Mouse (Mus musculus) skeletal muscle tissue, adult 2 months (tissue): ENCODE measurements at regions not wholly inside any gene's neighbourhood (a gene's known extent, or its start where the extent isn't known, plus 50 kb on each side); places are given as distances from the start of the nearest gene placed in this dataset.

Experiments used
- DNase-seq: peaks from one replicate; pipeline ENCODE4 v3.0.0-alpha.2; 2012; ENCODE audit warnings: low read depth, low spot score

DNA sequence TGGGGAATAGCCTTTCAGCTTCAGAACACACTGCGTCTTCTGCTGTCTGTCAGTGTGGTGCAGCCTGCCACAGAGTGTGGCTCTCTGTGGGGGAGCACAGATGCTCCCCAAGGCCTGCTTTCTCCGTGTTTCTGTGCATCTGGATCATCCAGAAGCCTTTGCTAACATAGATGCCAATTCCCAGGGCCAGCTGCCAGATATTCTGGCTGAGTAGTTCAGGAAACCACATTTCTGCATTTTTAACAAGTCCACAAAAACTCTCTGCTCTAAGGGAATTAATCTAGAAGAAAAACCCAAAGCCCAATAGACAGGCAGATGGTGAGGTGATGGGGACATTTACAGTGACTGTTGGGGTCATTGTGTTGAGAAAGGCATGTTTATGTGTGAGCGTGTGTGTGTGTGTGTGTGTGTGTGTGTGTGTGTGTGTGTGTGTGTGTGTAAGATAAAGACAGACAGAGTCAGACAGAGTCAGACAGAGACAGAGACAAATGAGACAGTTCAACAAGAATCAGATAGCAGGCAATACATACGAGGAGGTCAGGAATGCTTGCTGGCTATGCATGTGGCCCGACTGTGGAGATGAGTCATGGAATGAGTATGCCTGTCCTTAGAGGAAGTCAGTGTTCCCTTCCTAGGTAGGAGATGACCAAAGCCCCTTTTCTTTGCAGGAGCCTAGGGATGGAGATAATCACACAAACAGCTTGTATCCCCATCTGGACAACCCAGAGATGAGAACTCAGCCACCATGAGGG is 176.3 kb upstream of the Spaca1 start:
- DNase-seq, result peak; percentile 14

DNA sequence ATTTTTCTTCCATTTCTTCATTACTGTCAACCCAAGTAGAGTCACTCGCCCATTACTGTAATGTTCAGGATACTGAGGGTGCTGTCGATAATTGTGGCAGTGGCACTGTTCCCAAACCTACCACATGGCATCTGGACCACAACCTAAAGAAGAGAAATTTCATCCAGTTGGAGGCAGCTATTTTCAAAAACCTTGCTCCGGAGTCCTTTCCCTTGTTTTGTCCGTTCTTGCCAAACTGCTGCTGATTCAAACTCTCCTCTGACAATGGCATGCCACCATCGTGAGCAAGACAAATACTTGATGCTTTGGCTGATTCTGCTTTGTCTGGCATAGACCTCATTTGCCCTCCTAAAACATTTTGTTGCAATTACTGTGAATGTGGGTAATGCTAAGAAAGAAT is 176.9 kb upstream of the Spaca1 start:
- DNase-seq, result no peak

DNA sequence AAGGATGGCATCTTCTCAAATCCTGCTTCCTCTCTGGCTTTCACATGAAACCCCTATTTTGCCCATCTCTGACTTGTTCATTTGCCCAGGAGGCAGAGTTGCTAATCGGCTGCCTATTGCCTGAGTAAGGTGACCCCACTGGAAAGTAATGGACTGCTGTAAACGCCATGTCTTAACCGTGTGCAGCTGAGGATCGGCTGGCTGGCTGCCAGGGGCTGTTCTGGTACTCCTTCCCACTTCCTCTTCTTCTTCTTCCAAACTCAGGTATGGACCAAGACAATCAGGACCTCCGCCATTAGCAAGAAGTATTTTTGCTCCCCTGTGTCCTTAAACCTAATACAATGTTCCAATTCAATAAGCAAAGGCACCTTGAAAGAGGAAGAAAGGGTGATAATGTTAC is 177.6 kb upstream of the Spaca1 start:
- no peak for DNase-seq

DNA sequence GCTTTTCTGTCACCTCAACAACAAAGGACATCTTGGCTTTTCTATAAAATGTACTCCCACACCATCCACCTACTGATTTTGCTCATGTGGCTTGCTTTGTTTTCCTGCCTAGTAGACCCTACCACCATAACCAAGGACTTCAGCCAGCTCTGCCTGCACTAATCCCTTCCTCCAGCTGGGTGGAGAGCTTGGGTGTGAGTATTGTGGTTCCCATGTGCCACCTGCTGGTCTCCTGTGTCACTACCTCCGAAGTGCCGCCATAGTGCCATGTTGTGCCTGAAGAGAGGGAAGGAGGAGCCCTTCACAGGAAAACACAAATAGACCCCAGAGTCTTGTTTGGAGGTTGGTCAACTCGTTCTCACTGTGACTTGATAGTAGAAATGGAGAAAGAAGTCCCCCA is 181.3 kb upstream of the Spaca1 start:
- peak; percentile 26 for DNase-seq

DNA sequence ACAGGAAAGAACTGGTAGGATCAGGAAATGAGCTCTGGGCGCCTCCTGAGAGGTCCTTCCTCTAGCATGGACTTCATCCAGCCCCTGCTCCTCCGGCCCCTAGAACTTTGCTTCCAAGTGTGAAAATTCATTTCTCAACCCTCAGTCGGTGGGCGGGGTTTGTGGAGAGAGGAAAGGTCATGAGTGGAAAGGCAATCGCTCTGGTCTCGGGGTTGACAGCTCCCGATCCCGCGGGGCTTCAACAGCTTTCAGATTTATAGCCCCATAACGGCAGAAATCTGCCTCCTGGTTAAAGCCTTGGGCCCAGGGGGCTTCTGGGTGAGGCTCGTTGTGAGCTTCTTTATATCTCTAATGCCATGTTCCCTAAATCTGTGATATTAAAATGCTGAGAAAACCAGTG is 184.2 kb upstream of the Spaca1 start:
- no peak for DNase-seq

DNA sequence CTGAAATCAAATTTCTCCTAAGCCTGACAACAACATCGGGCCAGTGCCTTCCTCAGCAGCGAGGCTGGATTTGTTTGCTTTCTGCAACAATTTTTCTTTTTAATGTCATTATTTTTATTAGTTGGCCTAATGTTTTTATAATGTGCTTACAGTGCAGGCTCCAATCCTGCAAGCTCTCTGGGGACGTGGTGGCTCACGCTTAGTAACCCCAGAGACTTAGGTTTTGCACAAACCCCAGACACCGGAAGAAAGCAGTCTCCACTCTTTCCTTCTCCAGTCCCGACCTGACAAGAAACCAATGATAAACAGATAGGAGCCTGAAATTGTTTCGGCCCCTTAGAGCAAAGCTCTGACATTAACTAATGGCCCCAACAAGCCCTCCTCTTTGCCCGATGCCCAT is 184.7 kb upstream of the Spaca1 start:
- no peak for DNase-seq

DNA sequence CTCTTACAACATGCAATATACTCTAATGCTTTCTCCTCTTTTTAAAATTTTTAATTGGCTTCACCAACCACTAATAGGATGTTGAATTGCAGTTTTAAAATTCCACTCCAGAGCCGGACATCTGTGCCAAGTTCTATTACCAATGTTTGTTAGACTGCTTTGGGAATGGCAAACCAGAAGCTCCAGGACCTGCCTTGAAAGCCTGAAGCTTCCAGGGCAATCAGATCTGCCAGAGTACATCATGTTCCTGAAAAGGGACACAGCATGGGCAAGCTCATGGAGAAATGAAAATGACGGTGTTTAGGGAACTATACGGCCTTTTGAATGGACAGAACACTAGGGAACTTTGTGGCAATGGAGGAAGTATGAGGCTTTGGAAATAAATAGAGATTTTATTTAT is 187.8 kb upstream of the Spaca1 start:
- DNase-seq, result peak; percentile 49

DNA sequence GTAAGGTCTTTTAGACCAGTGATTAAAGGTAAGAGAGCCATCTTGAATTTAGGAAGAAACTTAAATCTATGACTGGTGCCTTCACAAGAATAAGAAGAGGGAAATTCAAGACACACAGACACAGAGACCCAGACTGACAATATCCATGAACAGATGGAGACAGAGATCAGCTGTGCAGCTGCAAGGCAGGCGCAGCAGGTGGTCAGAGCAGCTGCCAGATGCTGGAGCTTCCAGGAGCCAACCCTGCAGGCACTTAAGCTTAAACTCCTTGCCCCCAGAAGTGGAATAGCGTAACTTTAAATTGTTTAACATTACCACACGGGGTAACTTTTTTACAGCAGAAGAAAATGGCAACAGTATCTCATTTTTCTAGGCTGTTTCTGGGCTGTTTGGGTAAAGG is 189.6 kb upstream of the Spaca1 start:
- DNase-seq, result no peak

DNA sequence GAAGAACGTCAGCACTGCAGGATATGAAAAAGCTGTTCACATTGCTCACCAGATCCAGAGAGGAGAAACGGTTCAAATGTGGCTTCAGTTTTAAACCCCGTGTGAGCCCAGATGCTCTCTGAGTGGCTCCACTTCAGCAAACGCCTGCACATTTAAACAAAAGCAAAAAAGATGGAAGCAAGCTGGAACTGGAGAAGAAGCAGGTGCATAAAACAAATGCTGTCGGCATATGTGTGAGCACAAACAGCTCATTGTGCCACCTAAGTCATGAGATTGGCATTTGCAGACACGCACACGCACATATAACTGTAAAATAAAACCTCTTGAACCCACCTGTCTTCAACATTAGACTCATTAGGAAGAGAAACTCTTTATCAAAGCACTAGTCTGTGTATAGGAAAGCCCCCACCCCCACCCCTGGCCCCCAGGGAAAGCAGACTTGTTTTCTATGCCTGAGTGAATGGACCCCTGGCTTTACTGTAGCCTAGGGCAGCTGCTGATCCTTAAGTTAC is 191.1 kb upstream of the Spaca1 start:
- no peak for DNase-seq

DNA sequence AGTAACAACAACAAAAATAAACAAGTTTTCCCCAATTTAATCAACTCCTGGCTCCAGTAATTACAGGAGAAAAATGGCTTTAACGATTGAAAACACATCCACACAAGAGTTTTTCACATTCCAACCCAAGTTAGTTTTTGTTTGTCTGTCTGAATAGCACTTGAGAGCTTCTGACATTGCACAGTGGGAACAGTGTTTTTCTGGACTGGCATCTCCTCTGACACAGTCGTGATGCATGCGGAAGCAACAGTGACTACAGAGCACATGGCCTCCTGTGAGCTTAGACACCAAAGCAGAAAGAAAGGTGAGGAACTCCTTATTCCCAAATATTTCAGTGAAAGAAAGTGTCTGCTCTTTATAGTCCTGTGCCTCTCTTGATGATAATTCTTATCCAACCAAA is 191.7 kb upstream of the Spaca1 start:
- DNase-seq, result no peak

DNA sequence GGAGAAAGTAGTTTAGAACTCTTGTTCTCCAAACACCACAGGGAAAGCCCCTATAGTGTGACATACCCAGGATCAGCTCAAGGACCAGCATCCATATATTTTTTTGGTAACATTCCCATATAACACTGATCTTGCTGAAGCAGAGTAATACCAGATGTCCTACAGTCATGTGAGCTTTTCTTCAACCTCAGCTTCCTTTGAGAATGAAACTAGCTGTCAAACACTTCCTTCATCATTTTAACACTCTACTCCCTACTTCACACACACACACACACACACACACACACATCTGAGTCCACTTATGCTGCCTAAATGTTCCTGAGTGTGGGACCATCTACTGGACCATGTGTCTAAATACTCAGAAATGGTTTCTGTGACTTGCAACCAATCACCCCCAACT is 209.5 kb upstream of the Spaca1 start:
- DNase-seq, result no peak

DNA sequence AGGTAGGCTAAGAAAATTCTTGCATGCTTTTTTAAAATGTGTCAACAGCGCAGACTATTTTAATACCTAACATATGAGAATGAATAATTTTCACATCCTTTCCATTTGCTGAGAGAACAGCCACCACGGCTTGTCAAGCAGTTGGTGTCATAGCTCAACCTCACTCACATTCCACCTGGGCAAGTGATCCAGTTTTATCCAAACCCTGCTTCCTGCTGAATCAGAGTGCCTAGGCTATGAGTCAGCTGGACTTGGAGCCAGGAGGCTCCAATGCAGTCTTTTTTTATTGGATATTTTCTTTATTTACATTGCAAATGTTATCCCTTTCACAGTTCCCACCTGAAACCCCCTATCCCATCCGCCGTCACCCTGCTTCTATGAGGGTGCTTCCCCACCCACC is 210.5 kb upstream of the Spaca1 start:
- DNase-seq, result no peak

DNA sequence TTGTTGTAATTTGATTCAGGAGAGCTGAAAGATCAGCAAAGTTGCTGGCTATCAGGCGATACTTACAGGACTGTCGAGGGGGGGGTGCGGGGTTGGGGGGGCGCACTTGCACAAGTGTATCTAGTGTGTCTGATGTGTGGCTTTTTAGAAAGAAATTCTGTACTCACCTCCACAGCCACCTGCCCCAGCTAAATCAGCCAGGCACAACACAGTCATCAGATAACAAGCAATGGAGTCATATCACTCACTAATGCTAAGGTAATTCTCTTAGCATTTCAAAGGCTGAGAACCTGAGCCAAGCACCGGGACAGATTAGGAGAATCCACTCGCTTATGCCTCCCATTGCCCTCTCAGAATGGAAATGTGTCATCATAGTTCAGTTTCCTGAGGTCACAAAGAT is 211.8 kb upstream of the Spaca1 start:
- DNase-seq, result no peak

DNA sequence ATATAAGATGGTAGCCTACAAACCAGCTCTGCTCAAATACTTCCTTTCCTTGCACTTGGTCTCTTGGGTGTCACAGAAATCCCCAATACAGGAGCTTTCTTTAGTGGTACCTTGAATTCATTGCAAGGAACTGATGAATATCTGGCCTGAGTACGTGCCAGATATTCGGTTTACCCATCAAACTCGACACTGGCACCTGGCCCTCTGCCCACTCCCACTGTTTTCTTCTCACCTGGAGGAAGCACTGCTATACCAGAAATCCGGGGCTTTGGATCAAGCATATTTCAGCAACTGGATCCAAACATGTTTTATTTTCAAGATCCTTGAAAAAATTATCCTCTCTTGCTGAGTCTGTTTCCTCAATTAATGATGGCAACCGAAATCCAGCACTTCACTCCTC is 214.4 kb upstream of the Spaca1 start:
- DNase-seq, result no peak

DNA sequence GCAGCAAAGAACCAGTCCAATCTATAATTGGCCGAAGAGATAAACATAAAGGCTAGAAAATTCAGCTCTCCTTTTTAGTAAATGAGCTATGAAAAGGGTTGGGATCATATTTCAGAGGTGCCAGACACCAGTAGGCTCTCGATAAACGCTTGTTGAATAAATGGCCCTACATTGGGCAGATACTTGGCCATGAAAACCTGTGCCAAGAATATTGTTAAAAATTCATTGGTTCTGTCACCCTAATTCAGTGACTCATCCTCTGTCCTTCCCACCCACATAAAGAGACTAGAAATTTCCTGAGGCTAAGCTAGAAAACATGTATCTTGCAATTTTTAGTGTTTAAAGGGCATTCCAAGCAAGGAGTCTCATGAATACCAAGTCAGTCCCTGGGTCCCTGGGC is 224.3 kb upstream of the Spaca1 start:
- no peak for DNase-seq

DNA sequence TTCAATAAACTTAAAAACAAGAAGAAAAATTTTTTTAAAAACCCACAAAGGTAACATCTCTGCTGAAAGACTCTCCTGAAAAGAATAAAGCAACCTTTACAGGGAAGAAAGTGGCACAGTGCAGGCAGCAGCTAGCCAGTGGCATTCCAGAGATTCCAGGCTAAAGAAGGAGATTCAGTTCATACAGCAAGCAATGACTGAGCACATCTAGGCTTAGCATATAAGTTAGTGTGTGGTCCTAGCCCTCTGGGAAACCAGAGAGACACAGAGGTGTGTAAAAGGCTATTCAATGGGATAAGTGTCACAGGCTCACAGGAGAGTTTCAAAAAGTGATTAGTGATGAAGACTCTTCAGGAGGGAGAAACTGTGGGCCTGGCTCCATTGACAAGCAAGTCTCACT is 225.4 kb upstream of the Spaca1 start:
- no peak for DNase-seq

DNA sequence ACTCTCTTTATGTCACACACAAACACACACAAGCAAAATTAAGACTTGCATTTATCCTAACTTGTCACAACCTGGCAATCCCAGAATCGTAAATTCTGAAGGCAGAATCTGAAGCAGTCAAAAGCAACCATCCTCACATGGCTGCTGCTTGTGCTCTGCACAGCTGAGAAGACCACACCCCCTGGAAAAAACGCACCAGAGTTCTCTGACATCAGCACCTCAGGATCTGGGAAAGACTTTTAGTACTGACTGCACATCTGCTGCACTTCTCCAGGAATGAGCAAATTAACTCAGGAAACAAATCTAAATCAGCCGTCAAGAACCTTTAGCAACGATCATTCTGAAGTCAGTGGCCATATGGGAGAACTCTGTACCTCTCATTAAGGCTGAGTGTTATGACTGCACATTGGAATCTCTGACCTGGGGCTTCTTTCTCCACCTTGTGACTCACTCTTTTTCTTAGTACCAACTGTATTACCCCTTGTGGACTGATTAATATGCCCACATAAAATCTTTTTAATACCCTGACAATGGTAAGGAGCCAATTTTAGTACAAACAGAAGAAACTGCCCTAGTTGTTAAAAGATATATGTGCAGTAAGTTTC is 248.1 kb upstream of the Akirin2 start:
- no peak for DNase-seq

DNA sequence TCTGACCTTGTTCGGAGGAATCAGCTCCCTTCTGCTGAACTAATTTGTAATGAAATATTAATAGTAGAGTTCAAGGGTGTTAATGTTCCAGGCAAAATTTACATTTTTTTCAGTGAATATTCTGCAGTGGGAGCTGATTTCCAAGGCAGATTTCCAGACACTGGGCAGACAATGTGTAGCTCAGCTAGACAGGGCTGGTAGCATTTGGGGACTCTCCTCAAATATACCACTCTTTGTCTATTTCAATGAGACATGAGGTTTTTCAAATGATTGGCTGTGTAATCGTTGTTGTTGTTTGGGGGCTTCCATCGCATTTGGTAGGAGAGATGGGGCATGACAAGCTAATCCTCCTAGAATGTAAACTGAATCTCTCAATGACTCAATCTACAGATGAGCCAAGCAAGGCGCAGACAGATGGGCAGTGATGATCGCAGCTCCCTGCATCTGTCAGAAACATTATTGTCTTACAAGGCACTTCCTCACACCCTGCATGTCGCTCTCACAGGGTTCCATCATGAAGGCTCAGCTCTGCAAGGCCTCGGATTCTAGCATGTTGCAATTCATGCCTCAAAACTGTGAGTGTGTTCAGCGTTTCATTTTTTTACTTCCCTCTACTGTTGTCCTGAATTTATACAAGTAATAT is 241.7 kb upstream of the Akirin2 start:
- DNase-seq, result no peak

DNA sequence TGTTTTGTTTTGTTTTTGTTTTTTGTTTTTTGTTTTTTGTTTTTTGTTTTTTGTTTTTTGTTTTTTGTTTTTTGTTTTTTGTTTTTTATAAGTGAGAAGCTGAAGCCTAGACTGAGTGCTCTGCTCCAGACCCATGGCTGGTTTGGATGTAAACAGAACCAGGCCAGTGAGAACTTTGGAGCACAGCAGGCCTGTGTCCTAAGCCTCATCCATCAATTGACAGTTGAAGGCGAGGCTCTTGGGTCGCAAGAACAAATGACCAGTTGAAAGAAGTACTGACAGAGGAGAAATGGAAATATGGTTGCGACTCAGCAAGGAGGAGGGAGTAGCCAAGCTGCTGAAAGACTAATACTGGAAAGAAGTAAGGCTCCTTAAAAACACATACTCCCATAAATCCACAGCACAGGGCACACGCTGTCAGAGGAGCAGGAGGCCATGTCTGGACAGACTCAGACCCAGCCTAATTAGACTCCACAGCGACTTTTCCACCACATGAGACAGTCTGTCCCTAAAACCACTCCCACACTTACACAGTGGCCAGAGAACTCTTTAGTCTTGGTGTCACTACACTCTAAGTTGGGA is 240.6 kb upstream of the Akirin2 start:
- no peak for DNase-seq

DNA sequence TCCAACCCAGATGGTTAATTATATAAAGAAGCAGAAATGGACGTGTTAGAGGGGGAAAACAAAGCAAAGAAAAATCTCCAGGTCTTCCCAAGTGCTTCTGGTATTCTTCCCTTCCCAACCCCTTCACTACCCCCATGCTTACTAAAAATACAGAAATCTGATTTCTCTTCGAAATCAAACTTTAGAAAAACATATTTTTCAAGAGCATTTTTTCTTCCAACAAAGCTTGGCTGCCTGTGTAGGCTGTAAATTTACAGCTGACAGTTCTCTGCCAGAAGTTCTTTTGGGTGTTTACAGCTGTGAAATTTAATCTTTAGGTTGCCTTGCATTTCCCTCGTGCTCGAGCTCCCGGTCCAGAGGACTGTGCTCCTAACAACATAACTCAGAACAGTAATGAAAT is 234.9 kb upstream of the Akirin2 start:
- DNase-seq, result no peak

DNA sequence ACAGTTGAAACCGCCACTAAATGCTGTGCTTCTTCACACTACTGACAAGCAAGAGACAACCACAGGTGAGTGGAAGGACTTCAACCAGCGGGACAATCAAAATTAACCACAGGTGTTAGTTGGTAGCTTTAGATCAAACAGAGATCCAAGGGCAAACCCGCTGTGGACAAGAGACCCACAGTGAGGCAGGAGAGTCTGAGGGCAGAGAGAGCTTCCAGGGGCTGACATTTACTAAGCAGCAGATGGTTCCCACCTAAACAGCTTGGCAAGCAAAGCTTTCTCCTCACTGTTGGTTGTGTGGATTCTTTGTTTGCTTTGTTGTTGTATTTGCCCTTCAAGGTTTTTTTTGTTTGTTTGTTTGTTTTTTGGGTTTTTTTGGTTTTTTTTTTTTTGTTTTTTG is 227.9 kb upstream of the Akirin2 start:
- DNase-seq, result no peak

DNA sequence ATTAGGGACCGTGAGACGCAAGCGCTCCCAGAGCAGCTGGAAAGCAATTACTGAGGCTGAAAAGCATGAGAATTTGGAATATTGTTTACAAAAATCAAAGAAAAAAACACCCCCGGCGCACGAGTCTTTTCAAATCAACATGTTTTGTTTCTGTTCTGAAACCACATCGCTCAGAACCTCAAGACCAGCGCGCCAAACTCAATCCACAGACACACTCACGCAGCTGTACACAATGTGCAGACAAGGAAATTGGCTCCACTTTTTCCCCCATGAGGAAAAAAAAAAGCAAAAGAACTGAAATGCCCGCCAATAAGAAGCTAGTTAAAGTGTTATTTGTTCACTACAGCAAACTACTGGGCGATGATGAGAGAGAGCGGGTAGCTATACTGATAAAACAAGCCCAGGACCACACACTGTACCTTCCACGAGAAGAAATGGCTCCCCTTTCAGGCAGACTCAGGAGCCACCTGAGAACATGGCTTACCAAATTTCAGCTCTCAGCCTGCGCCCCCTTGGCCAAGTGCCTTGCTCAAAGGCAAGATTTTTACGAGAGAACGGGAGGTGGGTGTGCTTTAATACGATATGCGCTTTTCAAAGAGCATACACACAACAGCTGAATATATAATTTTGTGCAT is 222.5 kb upstream of the Akirin2 start:
- peak; percentile 43 for DNase-seq
